Mouse (Mus musculus) CD8-positive naive resting alpha-beta T cell, adult 2 months (primary cell): ENCODE measurements around the gene Slc26a3.

ENCODE experiments used
- DNase-seq, 2 experiments: peaks; one replicate each; pipeline ENCODE4 v3.0.0; 2022; ENCODE audit warnings: low read depth in 2 of 2, low spot score in 2 of 2

Gene Slc26a3

DNA sequence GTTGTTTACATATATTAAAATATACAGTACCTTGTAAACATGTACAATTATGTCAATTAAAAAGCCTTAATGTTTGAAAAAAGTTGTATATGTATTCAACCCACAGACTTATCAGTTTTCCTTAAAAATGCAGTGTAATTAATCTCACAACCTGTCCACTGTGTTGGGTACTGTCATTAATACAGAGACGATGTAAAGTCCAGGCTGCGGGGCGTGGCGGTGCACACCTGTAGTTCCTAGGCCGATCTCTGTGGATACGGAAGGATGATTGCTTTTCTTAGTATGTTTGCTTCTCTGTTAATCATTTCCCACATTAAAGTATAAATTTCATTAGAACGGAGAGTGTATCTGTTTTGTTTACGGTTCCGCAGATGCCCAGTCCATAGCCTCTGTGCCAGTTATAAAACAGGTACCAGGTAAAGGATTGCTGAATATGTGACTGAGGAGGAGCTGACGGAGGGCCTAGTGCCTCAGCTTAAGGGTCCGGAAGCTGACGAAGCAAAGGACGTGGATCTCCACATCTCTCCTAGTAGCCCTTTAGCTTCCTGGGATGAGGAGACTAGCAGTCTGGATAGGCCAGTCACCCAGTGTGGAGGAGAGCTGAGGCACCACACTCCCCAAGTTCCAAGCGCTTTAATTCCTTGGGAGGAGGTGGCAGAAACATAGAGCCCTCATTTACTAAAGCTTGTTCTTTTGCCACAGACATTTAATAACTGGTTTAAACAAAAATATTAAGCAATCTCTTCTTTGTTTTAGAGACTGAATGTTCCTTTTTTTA is 122.2 kb downstream of the Slc26a3 start:
- no peak for DNase-seq

DNA sequence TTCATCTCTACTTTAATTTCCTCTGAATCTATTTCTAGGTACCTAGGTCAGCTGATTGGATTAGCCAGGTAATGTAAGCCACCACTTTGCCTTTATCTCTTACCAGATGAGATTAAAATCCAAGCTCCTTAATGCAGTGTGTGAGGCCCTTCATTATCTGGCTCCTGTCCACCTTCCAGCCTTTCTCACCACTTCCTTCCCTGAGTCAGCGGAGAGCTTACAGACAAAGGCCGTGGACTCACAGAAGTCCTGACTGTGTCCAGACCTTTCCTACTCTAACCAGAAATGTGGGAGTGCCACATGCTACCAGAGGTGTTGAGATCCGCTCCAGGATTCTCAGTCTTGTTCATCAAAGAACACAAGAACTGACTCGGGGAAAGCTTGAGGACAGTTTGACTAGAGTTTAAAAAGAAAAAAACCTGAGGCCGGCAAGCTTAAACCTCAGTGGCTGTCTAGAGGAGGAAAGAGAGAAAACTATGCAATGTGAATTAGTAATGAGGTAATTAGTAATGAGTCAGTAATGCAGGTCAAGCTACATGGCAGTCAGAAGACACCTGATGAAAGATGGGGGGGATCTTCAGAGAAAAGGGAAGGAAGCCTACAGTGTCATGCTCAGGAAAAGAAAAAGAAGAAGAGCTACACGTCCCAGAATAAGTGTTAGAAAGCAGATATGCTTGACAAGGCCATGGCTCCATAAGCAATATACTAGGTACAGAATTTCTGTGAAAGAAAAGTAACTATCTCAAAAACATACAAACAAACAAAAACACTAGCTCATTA is 123.2 kb downstream of the Slc26a3 start:
- no peak for DNase-seq

DNA sequence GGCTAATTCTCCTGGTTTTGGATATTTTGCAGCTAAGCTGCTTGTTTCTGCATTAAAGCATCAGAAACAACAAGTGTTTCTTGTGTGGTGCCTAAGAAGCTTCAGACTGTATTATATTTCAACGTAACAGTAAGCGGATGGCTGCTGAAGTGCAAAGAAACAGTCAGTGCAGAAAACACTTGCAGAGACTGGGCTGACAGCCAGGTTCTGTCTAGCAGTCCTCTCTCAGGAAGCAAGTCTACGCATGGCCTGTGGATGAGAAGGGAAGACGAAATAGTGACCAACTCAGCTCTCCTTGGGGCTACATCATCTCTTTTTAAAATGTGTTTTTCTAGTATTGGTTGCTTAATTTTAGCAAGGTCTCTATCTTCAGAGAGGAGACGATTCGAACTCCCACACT is 129.4 kb downstream of the Slc26a3 start:
- no peak for DNase-seq

DNA sequence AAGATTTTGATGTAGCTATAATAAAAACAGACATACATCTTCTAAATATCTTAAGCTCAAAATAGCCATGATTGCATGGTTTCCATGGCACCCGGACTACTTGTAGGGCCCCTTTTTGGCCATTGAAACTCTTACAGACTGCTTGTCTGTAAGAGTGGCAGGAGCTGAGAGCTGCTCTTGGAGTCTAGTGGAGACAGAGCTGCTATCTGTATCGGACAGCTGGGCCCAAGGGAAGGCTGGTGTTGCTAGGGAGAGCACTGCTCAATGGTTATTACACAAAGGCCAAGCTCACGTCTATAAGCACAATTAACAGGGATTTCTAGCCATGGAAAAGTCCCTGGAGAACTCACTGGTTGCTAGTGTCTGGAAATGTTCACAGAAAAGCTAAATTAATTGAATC is 130.7 kb downstream of the Slc26a3 start:
- DNase-seq: no peak
